Mouse (Mus musculus): ENCODE data around the gene Olfr710. TPM values are rescaled to one million over a fixed set of nuclear protein-coding genes. Genes with fewer than 3 reads are reported as not detected.
"Not testable (repeated sequence)": the region's sequence is repeated elsewhere in the genome, so short reads cannot be mapped to it uniquely, and the experiment has no call there.

Gene Olfr710
- not detected for total RNA-seq (2021)
- long read RNA-seq, experiment 1, result 0 reads
- long read RNA-seq, experiment 2, result 0 reads

- no peak for DNase-seq (ENCODE audit: low spot score in 2 of 2)
These were observed at the start of gene Olfr710 for GRCm38 (mm10) chr7:106948212-106948611. Gene Olfr710 (minus strand): TSS chr7:106948312.

GRCm38 (mm10) chr7:106985236-106985635 is 37.1 kb upstream of the Olfr710 start:
- no peak for DNase-seq (ENCODE audit: low spot score in 2 of 2)

DNA sequence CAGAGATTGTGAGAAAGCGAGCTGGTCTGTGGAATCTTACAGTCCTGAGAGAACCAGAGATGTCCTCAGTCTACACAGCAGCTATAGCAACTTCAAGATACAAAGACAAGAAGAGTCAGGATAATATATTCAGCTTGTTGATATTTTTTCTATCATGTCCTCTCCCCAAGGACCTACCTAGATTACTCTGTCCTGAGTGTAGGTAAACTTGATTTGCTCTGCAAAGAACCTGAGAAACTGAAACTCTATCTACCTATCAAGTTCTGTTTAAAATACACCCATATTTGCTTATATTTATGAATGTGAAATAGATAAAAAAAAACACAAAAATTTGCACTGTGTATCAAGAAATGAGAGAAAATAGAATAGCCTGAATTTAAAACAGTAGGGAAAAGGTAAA is 27.2 kb upstream of the Olfr710 start, which contains the start of gene Olfr711:
Gene Olfr711, minus strand, starts transcription at position 101 of the 400 bp plus-strand sequence.
- no peak for DNase-seq (ENCODE audit: low spot score in 2 of 2)

GRCm38 (mm10) chr7:106967503-106967902 is 19.4 kb upstream of the Olfr710 start:
- DNase-seq (ENCODE audit: low spot score in 2 of 2), result not testable (repeated sequence)

DNA sequence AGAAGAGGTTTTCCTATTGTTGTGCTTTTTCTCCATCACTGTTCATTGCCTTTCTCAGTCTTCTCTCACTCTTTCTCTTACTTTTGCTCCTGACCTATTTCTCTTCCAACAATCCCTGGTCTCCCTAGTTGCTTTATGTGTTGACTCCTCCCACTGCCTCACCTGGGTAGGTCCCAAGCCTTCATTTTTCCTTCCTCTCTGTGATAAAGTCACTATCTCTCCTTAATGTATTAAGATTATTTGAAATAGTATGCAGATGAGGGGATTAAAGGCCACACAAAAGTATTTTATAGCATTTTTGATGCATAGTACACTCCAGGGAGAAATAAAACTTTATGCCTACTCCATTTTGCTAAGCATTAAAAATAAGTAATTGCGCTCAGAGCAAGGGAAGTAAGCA is 15.7 kb upstream of the Olfr710 start, which contains the start of gene Olfr6:
Gene Olfr6, minus strand, starts transcription at position 101 of the 400 bp plus-strand sequence.
- DNase-seq (ENCODE audit: low spot score in 2 of 2), result no peak

GRCm38 (mm10) chr7:106932119-106932518 is 16.0 kb downstream of the Olfr710 start, which contains the start of gene Olfr709-ps1:
Gene Olfr709-ps1 (minus strand): TSS chr7:106932219.
- DNase-seq (ENCODE audit: low spot score in 2 of 2), result no peak

DNA sequence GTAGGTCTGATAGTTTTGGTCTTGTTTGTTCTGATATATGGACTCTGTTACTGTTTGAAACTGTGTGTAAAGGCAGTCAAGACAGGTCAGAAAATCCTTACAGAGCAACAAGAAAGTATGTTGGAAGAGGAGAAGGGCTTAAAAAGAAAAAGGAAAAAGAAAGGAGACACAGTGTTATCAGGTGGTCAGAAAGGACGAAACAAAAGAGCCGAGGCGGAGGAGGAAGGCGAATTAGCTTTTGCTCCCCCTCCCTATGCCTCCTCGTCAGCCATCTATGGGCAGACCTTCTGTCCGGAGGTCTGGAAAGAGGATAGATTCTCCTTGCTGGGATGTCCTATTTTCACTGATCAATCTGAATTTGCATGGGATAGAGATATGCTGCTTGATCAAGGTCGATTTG is 27.2 kb downstream of the Olfr710 start:
- not testable (repeated sequence) for DNase-seq (ENCODE audit: low spot score in 2 of 2)

DNA sequence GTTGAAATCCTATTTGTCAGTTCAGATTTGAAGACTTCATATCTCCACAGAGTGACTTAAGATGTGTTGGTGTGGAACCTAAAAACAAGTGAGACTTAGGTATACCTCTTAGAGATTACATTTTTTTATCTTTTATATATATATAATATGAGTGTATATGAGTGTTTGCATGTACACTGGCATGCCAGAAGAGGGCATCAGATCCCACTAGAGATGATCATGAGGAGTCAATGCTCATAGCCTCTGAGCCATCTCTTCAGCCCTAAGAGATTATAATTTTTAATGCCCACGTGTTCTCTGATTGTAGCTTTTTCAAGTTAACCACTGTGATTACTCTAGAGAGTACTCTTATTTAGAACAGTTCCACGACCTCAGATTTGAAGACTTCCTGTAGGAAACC is 40.4 kb downstream of the Olfr710 start, which contains the start of gene Olfr1532-ps1:
Gene Olfr1532-ps1, plus strand, starts transcription at position 326 of the 400 bp plus-strand sequence.
- no peak for DNase-seq (ENCODE audit: low spot score in 2 of 2)

DNA sequence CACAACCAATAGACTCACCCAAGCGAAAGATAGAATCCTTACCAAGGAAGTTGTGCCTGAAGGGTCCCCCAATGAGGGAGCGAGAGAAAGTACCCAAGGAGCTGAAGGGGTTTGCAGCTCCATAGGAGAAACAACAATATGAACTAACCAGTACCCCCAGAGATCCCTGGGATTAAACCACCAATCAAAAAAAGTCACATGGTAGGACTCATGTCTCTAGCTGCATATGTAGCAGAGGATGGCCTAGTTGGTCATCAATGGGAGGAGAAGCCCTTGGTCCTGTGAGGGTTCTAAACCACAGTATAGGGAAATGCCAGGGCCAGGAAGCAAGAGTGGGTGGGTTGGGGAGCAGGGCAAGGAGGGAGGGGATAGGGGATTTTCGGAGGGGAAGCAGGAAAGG is 47.0 kb downstream of the Olfr710 start, which contains the start of gene Olfr707:
Gene Olfr707, minus strand, starts transcription at position 101 of the 400 bp plus-strand sequence.
- DNase-seq (ENCODE audit: low spot score in 2 of 2), result not testable (repeated sequence)

Other genes with a start within 250 kb of the Olfr710 start
- not detected for gene Olfr695, start 231.9 kb downstream of the Olfr710 start, total RNA-seq (2021)
- gene Olfr697, start 205.9 kb downstream of the Olfr710 start, total RNA-seq (2021), result not detected
- not detected for gene Olfr698, start 192.9 kb downstream of the Olfr710 start, total RNA-seq (2021)
- gene Olfr699, start 155.1 kb downstream of the Olfr710 start, total RNA-seq (2021), result not detected
- not detected for gene Olfr700, start 139.5 kb downstream of the Olfr710 start, total RNA-seq (2021)
- gene Olfr701, start 134.2 kb downstream of the Olfr710 start, total RNA-seq (2021), result not detected
- not detected for gene Olfr702, start 114.4 kb downstream of the Olfr710 start, total RNA-seq (2021)
- not detected for gene Olfr703, start 105.0 kb downstream of the Olfr710 start, total RNA-seq (2021)
- gene Olfr704, start 85.1 kb downstream of the Olfr710 start, total RNA-seq (2021), result not detected
- gene Olfr705, start 71.4 kb downstream of the Olfr710 start, total RNA-seq (2021), result not detected
- gene Olfr706, start 60.1 kb downstream of the Olfr710 start, total RNA-seq (2021), result not detected
- not detected for gene Olfr707, start 47.1 kb downstream of the Olfr710 start, total RNA-seq (2021)
- gene Olfr1532-ps1, start 40.3 kb downstream of the Olfr710 start, total RNA-seq (2021), result not detected
- gene Olfr709-ps1, start 16.1 kb downstream of the Olfr710 start, total RNA-seq (2021), result under 1 TPM in 1 of 2 experiments, not detected in 1; 0.07 TPM
- gene Olfr6, start 15.6 kb upstream of the Olfr710 start, total RNA-seq (2021), result not detected
- not detected for gene Olfr711, start 27.1 kb upstream of the Olfr710 start, total RNA-seq (2021)
- not detected for gene Olfr2, start 57.8 kb upstream of the Olfr710 start, total RNA-seq (2021)
- gene Olfr713, start 82.9 kb upstream of the Olfr710 start, total RNA-seq (2021), result not detected
- gene Olfr714, start 122.7 kb upstream of the Olfr710 start, total RNA-seq (2021), result not detected
- gene Olfr17, start 144.9 kb upstream of the Olfr710 start, total RNA-seq (2021), result not detected
- gene Olfr715b, start 162.1 kb upstream of the Olfr710 start, total RNA-seq (2021), result not detected
- not detected for gene Olfr715, start 182.8 kb upstream of the Olfr710 start, total RNA-seq (2021)
- not detected for gene Olfr716, start 190.0 kb upstream of the Olfr710 start, total RNA-seq (2021)
- not detected for gene Nlrp14, start 218.7 kb upstream of the Olfr710 start, total RNA-seq (2021)

Measured in left cerebral cortex, adult 18-20 months (tissue).